Mouse (Mus musculus) thymus, postnatal 36 days (tissue): ENCODE data around the gene Rhbdf1.

Experiments
- DNase-seq, 2 experiments: peaks; one replicate each; pipeline ENCODE4 v3.0.0; 2022; ENCODE audit warnings: mixed read lengths in 2 of 2

The Rhbdf1 gene

GRCm38 (mm10) chr11:32221951-32222409, at the start of gene Rhbdf1:
Rhbdf1 (minus strand) TSS chr11:32222300.
- no peak for DNase-seq

DNA sequence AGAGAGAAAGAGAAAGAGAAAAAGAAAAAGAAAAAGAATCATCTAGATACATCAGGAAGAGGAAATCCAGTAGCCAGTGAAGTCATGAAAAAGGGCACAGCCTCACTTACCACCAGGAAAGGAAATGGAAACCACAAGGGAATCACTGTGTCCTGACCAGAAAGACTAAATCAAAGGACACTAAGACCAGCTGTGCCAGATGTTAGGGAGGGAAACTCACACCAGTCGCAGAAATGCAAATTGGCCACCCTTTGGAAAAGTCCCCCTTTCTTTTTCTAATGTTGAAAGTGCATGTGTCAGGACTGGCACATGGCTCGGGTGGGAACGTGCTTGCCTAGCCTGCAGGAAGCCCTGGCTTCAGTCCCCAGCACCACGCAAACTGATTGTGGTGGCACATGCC, 49.1 kb upstream of the Rhbdf1 start:
- no peak for DNase-seq

- DNase-seq, result no peak
These were observed 46.9 kb upstream of the Rhbdf1 start for GRCm38 (mm10) chr11:32268952-32269351.

GRCm38 (mm10) chr11:32267964-32268363, 45.9 kb upstream of the Rhbdf1 start:
- peak; percentile 4 to 24 for DNase-seq

- DNase-seq, result peak; percentile 96 to 97
These were observed 45.2 kb upstream of the Rhbdf1 start, which contains the start of gene Nprl3 for GRCm38 (mm10) chr11:32267188-32267884. Nprl3 (minus strand) TSS chr11:32267707.

GRCm38 (mm10) chr11:32266776-32267175, 44.7 kb upstream of the Rhbdf1 start:
- DNase-seq, result no peak

DNA sequence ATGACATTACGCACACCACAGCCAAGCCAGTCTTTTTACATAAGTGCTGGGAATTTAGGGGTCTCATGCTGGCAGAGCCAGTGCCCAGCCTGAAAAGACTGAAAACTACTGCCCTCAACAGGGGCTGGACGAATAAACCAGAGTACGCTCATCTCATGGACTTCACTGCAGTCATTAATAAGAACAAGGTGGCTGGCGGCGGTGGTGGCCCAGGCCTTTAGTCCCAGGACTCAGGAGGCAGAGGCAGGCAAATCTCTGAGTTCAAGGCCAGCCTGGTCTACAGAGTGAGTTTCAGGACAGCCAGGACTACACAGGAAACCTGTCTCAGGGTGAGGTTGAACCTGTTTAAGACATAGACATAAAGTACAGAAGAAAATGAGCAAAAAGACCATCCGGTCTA, 44.1 kb upstream of the Rhbdf1 start:
- DNase-seq, result no peak

DNA sequence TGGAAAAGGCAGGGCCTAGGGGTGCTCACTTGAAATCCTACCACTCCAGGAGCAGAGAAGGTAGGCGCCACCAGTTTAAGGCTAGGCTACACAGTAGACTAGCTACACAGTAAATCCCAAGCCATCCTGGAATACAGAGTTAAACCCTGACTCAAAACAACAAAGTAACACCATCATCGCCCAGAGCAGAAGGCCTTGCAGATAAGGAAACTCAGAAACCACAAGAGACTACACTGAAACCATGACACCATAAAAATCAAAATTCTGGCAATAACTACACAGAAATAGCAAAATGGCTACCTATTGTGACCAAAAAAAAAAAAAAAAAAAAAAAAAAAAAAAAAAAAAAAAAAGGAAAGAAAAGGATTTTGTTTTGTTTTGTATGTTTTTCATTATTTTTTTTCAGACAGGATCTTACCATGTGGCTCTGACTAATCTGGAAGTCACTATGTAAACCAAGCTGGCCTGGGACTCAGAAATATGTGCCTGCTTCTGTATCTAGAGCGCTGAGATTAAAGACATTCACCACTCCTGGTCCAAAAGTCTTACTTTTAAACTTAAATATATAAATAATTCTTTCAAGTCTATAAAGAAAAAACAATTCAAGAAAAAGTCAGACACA, 43.1 kb upstream of the Rhbdf1 start:
- DNase-seq, result no peak

GRCm38 (mm10) chr11:32262674-32263415, 40.7 kb upstream of the Rhbdf1 start:
- no peak for DNase-seq

- no peak for DNase-seq
These were observed 34.5 kb upstream of the Rhbdf1 start for GRCm38 (mm10) chr11:32256566-32256965.

GRCm38 (mm10) chr11:32256146-32256545, 34.0 kb upstream of the Rhbdf1 start:
- DNase-seq, result no peak

GRCm38 (mm10) chr11:32253121-32253520, 31.0 kb upstream of the Rhbdf1 start:
- DNase-seq, result no peak

DNA sequence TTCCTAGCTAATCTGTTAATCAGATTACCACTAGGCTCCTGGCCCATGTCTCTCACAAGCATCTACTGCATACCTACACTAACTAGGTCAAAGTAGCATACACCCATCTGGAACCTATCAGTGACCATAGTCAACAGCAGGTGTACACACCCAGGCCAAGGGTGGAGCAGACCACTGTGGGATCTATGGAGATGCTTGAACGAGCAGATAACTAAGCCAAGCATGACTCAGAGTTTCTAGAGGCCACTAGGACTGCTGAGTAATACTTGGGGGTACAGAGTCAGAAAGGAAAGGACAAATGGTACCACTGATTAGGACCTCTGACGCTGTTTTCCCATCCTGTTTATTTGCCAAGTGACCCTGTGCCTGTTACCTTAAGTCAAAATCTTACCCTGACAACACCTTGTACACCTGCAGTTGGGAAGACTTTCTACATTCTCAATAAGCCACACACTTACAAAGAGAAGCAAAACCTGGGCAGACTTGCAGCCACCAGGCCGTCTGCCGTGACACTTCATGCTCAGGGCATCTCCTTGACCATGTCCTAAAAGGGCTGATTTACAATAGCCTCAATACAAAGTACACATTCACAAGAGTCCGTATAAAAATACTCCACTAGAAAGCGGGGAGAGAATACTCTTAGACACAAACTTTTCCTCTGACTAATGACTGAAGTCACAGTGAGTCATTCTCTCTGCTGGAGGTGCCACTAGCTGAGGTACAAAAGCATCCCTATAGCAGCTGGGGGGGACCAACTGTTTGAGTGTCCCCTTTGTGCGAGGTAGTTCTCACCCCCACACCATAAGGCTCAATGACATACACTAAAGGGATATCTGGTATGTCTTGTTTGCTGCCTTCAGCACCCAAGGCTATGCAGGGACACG, 29.0 kb upstream of the Rhbdf1 start:
- no peak for DNase-seq

DNA sequence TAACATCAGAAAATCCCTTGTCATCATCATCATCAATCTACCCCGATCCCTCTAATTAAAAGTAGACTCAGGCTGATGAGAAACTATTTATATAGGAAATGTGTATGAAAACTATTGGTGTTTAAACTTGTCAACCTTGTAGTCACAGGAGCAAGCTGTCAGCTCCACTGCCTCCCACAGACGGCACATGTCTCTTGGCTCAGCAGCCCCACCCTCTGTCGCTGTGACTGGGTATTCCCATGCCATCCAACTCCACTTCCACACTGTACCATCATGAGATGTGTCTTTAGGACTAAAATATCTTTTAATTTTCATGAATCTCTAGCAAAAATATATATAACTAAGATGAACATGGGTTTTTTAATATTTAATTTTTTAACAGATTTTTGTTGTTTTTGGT, 26.2 kb upstream of the Rhbdf1 start:
- no peak for DNase-seq

DNA sequence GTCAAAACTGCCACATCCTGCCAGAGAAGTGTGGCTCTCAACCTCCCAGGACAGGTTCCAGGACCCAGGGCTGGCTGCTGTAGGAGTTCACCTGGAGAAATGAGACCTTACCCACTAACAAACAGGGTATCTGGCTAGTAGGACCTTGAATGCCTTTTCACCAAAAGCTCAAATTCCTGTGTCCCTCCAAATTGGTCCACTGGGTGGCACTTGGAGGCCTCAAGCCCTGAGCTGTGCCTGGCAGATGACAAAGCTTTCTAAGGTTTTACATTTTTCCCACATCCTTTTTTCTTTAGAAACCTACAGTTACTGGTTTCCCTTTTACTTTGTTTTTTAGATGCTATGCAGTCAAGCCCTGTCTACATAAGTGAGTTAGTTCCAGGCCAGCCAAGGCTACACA, 25.0 kb upstream of the Rhbdf1 start:
- DNase-seq, result peak; percentile 23 to 30

DNA sequence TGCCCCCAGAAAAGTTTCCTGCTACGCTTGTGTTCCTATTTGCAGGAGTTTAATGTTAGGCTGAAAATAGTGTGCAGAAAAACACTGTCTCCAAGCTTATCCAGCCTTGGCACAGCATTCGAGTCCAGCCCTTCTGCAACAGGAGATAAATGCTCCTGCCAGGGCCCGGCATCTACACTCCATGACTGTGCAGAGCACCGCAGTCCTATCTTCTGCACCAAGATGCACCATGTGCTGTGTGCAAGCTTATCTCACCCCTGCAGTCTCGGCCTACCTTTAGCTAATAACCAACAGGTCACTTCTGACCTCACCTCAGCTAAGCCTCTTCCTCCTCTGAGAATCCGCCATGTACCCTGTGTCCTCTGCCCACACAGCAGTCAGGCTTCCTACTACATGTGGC, 23.5 kb upstream of the Rhbdf1 start:
- DNase-seq, result no peak

DNA sequence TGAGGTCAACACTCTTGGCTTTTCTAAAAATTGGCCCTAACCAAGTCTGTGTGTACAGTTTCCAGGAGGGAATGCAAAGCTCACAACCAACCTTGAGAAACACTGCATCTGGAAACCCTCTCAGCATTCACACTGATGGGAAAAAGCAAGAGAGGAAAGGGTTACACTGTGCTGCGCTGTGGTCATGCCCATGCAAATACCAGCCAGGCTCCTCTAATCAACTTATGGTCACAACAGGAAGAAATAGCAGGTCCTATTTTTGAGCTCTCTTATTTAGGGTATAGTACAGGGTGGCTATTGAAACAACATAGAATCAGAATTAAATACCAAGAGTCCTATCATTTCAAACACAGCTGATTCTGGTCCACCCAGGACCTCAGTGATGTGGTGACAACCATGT, 22.5 kb upstream of the Rhbdf1 start:
- DNase-seq, result no peak

DNA sequence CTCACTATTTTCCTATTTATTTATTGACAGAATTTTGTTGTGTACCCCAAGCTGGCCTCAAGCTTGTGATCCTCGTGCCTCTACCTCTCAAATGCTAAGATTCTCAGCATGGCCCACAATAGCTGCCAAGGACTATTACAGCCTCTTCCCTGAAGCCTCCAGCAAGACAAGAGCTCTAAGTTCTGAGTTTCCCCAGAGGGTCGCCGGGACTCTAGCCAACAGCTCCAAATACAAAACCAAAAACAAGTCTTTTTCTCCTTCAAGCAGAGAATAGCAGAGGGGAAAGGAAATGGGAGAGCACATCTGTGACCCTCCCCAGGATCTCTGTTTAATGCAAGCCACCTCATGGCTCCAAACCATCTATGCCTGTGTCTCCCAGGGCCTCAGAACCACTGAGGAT, 22.0 kb upstream of the Rhbdf1 start:
- DNase-seq, result no peak

DNA sequence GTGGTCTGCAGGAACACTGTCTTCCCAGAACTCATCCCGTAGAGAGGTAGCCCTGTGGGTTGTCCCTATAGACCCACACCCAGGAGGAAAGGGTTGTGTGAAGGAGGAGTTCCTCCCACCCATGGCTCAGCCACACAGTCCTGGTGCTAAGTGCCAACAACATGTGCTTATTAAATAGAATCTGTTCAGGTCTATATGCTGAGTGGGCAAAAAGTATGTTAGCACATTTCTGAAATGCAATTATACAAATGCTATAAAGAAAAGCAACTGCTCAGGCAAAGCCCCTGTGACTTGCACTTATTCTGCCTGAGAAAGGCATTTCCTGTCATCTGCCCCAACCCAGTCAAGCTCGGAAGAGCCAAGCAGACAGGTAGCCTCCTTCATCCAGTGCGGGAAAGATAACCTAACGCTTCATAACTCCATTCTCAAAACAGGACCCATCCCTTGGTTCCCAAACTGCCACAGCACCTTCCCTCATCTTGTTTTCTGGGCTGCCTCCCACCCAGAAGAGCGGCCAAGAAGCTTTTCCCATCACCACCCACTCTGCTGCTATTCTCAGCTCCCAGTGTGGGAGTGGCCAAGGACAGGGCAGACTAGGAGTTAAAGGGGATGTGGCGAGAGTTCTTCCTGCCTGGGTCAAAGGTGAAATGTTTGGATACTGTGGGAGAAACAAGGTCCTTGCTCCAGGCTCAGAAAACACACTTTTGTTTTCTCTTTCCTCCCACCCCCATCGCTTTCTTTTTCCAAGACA, 21.3 kb upstream of the Rhbdf1 start:
- DNase-seq, result no peak

DNA sequence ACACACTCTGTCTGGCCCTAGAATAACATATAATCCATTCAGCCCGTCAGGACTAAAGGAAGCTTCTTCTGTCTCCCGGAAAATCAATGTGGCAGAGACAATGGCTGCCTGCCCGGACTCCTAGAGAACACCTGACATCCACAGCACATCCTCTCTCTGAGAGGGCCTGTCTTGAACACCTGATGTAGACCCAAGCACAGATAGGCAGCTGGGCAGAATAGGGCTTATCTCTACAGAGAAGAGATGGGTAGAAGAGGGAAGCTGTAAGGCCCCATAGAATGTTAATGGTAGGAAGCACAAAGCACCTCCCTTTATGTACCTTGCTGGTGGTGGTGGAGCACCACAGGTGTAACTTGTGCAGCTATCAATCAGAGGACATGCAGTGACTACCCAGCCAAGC, 20.1 kb upstream of the Rhbdf1 start:
- DNase-seq, result no peak

DNA sequence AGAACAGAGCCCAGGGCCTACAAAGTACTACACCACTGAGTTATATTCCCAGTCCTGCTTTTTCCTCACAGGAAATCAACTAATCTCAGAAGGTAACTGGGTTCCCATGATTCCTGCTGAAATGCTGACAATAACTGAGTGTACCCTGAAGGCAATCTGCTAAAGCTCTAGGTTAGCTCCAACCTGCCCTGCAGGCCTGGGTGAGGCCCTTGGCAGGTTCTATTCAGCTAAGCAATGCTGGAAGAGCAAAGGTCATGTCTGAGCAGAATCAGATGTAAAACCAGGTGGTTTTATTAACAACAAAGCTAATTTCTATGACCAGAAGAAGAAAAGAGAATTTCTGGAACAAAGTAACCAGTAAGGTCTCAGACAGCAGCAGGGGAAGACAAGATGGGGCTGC, 19.3 kb upstream of the Rhbdf1 start:
- DNase-seq, result no peak
